Mouse (Mus musculus) stomach, postnatal 0 days (tissue): Measurements from ENCODE around the gene Gnas. TPM values are rescaled to one million over a fixed set of nuclear protein-coding genes. Genes with fewer than 3 reads are reported as not detected.

Experiments used
- ATAC-seq: fragments of 200-750 bp; cut with Nextera tagmentation; 2 replicates; pipeline ENCODE4 v1.8.0; 2017; ENCODE audit not compliant: low FRiP score, low TSS enrichment
- DNase-seq: peaks from one replicate; pipeline ENCODE4 v3.0.0-alpha.2; 2016; ENCODE audit warnings: low spot score
- H3K27ac ChIP-seq: fragments of 300-500 bp; sonication (generic); replicated peaks from 2 replicates; pipeline ENCODE4 v1.5.1; 2014; ENCODE audit warnings: mild to moderate bottlenecking, control low read depth
- H3K27me3 ChIP-seq: fragments of 300-500 bp; sonication (generic); 2 replicates; pipeline ENCODE4 v1.6.1; 2014; ENCODE audit warnings: low read length; ENCODE audit not compliant: control insufficient read depth, insufficient read depth
- H3K36me3 ChIP-seq: fragments of 300-500 bp; sonication (generic); 2 replicates; pipeline ENCODE4 v1.6.1; 2014; ENCODE audit warnings: low read length, mixed read lengths; ENCODE audit not compliant: control insufficient read depth, insufficient read depth
- H3K4me1 ChIP-seq: fragments of 300-500 bp; sonication (generic); replicated peaks from 2 replicates; pipeline ENCODE4 v1.6.1; 2014; ENCODE audit warnings: antibody characterized with exemption; ENCODE audit not compliant: control insufficient read depth, insufficient read depth
- H3K4me2 ChIP-seq: fragments of 300-500 bp; sonication (generic); replicated peaks from 2 replicates; pipeline ENCODE4 v1.6.1; 2014; ENCODE audit warnings: low read depth, mild to moderate bottlenecking, control low read depth, moderate library complexity
- H3K4me3 ChIP-seq: fragments of 300-500 bp; sonication (generic); 2 replicates; pipeline ENCODE4 v1.5.1; 2014; ENCODE audit warnings: low read depth, low read length, control low read depth
- H3K9ac ChIP-seq: fragments of 300-500 bp; sonication (generic); 2 replicates; pipeline ENCODE4 v1.6.1; 2014; ENCODE audit warnings: mild to moderate bottlenecking, low read length, control low read depth, mixed read lengths
- H3K9me3 ChIP-seq: fragments of 300-500 bp; sonication (generic); 2 replicates; pipeline ENCODE4 v1.6.1; 2016; ENCODE audit warnings: low read length; ENCODE audit not compliant: control insufficient read depth
- CTCF ChIP-seq: IDR thresholded peaks from 2 replicates; pipeline ENCODE4 v1.5.1; 2016; ENCODE audit warnings: antibody characterized with exemption, low read depth, mild to moderate bottlenecking, moderate library complexity
- EP300 ChIP-seq: optimal IDR thresholded peaks from 2 replicates; pipeline ENCODE3; 2016; ENCODE audit warnings: antibody characterized with exemption
- WGBS: fragments of 180-500 bp; shearing (Covaris S2); extraction: QIAGEN DNeasy Blood & Tissue Kit; methylation state at CpG from one replicate; pipeline ENCODE4 v1.1.7; 2014; 5-methylcytosine and 5-hydroxymethylcytosine counted together
- microRNA counts: library from miRNA; unstranded; fragments of <30 nt; microRNA quantifications from one replicate; lab custom pipeline; 2015
- microRNA-seq: library from miRNA; unstranded; fragments of <30 nt; microRNA quantifications from one replicate; pipeline ENCODE4, GENCODE M21; 2016
- polyA plus RNA-seq: library from polyadenylated mRNA; unstranded; fragments of >200 nt; fragmentation: Nextera tagmentation; extraction: Ambion mirVana; gene quantifications from 2 replicates; pipeline ENCODE4 v1.2.1, GENCODE M21; 2015

Gene Gnas
- polyA plus RNA-seq, 1 experiment from 2014 or later, result 920 TPM

DNA sequence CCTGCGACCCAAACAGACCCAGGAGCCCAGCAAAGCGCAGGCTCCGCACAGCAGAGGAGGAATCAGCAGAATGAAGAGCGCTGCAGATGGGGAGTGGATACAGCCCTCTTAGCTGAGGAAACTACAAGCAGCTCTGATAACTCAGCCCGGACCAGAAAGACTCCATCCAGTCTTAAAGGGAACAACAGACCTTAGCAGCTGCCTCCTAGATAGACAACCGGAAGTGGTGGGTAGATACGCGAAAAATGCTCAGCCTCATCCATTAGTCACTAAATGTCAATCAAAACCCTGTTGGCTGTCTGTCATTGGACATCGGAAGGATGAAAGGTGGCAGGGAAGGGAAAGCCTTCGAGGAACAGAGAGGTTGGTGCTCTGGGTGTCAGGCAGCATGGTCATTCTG, 82.5 kb downstream of the Gnas start:
- no peak overlapping the region for H3K4me2 ChIP-seq
- 84% methylated on average over 10 of the region's 10 CpGs for WGBS
- no peaks in the 10 kb centered on the region for H3K27me3 ChIP-seq
- no peak overlapping the region for H3K4me3 ChIP-seq
- no peak for ATAC-seq
- TF ChIP-seq CTCF (no peak), EP300 (no peak)
- no peak overlapping the region for H3K27ac ChIP-seq
- H3K4me1 ChIP-seq, result no peaks in the 10 kb centered on the region
- H3K9me3 ChIP-seq, result no peaks in the 10 kb centered on the region
- DNase-seq, result no peak
- H3K36me3 ChIP-seq, result no peaks in the 10 kb centered on the region
- no peak overlapping the region for H3K9ac ChIP-seq

DNA sequence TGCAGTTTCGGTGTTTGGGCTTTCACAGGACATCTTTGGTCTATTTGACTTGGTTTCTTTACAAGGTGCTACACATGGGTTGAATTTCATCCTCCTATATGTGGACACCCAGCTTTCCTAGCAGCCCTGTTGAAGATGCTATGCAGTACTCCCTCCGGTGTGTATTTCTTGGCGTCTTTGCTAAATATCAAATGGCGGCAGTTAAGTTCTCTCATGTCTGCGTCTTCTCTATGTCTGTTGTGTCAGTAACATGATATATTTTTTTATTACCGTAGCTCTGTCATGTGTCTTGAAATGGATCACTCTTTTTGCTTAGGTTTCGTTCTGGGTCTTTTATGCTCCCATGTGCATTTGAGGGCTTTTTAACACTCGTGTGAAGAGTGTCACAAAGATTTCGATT, 96.9 kb downstream of the Gnas start:
- TF ChIP-seq EP300 (no peak), CTCF (no peak)
- H3K36me3 ChIP-seq, result no peaks in the 10 kb centered on the region
- WGBS, result 84% methylated on average over 9 of the region's 9 CpGs
- no peak overlapping the region for H3K4me2 ChIP-seq
- no peaks in the 10 kb centered on the region for H3K9me3 ChIP-seq
- no peak overlapping the region for H3K4me3 ChIP-seq
- ATAC-seq, result no peak
- H3K4me1 ChIP-seq, result no peaks in the 10 kb centered on the region
- no peaks in the 10 kb centered on the region for H3K27me3 ChIP-seq
- H3K27ac ChIP-seq, result no peak overlapping the region
- H3K9ac ChIP-seq, result no peak overlapping the region
- DNase-seq, result no peak

- ATAC-seq (no peak), DNase-seq (no peak)
- TF ChIP-seq CTCF (no peak), EP300 (no peak)
- no peak overlapping the region for H3K9ac ChIP-seq
- 90% methylated on average over 3 of the region's 3 CpGs for WGBS
- H3K9me3 ChIP-seq, result no peaks in the 10 kb centered on the region
- no peak overlapping the region for H3K4me3 ChIP-seq
- no peak overlapping the region for H3K27ac ChIP-seq
- H3K4me2 ChIP-seq, result no peak overlapping the region
- no peaks in the 10 kb centered on the region for H3K36me3 ChIP-seq
- H3K4me1 ChIP-seq, result no peaks in the 10 kb centered on the region
- no peaks in the 10 kb centered on the region for H3K27me3 ChIP-seq
Observed at GRCm38 (mm10) chr2:174391936-174392335, 107.8 kb downstream of the Gnas start.

- Histone ChIP-seq H3K36me3 (no peaks in the 10 kb centered on the region), H3K4me3 (no peak overlapping the region), H3K27me3 (no peaks in the 10 kb centered on the region), H3K4me2 (no peak overlapping the region), H3K9me3 (no peaks in the 10 kb centered on the region), H3K9ac (no peak overlapping the region), H3K27ac (no peak overlapping the region), H3K4me1 (no peaks in the 10 kb centered on the region)
- DNase-seq (no peak), ATAC-seq (no peak)
- 78% methylated on average over 9 of the region's 9 CpGs for WGBS
- no peak for TF ChIP-seq CTCF
Observed at GRCm38 (mm10) chr2:174392554-174392953, 108.4 kb downstream of the Gnas start.

GRCm38 (mm10) chr2:174393383-174393782, 109.3 kb downstream of the Gnas start:
- DNase-seq (no peak), ATAC-seq (no peak)
- Histone ChIP-seq H3K36me3 (no peaks in the 10 kb centered on the region), H3K27me3 (no peaks in the 10 kb centered on the region), H3K9ac (no peak overlapping the region), H3K9me3 (no peaks in the 10 kb centered on the region), H3K4me2 (no peak overlapping the region), H3K4me1 (no peaks in the 10 kb centered on the region), H3K27ac (no peak overlapping the region), H3K4me3 (no peak overlapping the region)
- no peak for TF ChIP-seq EP300
- TF ChIP-seq CTCF, result no peak
- WGBS, result 77% methylated on average over 5 of the region's 5 CpGs

MicroRNAs encoded within 50 kb of the gene (microRNA counts, 519-probe panel; counts per million panel counts)
- microRNA mmu-miR-296-3p (lab: Ali Mortazavi, UCI), result not detected
- microRNA mmu-miR-296-5p (lab: Ali Mortazavi, UCI), result 4,890 counts per million, percentile 53 among the panel's probes with 10 or more counts
- not detected for microRNA mmu-miR-298 (lab: Ali Mortazavi, UCI)

Small RNAs within 50 kb of the gene (microRNA-seq; reads per million reads assigned to microRNA genes)
- not detected for gene Gm27591
- 1,499 reads per million, percentile 75 among the genes with 10 or more reads in this experiment for gene Mir296
- 955 reads per million, percentile 71 among the genes with 10 or more reads in this experiment for gene Mir298

Other genes starting within 250 kb of the Gnas start
- 3.6 and 4.1 TPM in 2 replicates for gene Stx16, start 208.0 kb upstream of the Gnas start, polyA plus RNA-seq
- gene Npepl1, start 174.0 kb upstream of the Gnas start, polyA plus RNA-seq, result 41.0 and 44.6 TPM in 2 replicates
- gene Gm20721, start 62.4 kb downstream of the Gnas start, polyA plus RNA-seq, result 5.8 and 7.9 TPM in 2 replicates
- 37.6 and 40.2 TPM in 2 replicates for gene Nelfcd, start 131.5 kb downstream of the Gnas start, polyA plus RNA-seq
- 90.4 and 94.2 TPM in 2 replicates for gene Ctsz, start 154.7 kb downstream of the Gnas start, polyA plus RNA-seq
- 0.08 and 0.11 TPM in 2 replicates for gene Tubb1, start 166.4 kb downstream of the Gnas start, polyA plus RNA-seq
- 759 and 851 TPM in 2 replicates for gene Atp5e, start 179.8 kb downstream of the Gnas start, polyA plus RNA-seq
- 131 and 132 TPM in 2 replicates for gene Prelid3b, start 188.8 kb downstream of the Gnas start, polyA plus RNA-seq